Mouse (Mus musculus): ENCODE measurements around the gene Mrpl34.

- TF ChIP-seq CHD2 (IDR thresholded peaks at IDR 0.05; ENCODE audit: low read depth, low read length), result no peak
- TF ChIP-seq ZC3H11A (IDR thresholded peaks at IDR 0.05; ENCODE audit: borderline replicate concordance, low read depth, low read length), result no peak
- TF ChIP-seq MAFK (IDR thresholded peaks at IDR 0.05; ENCODE audit: insufficient read depth, low read depth, low read length), result no peak
These were observed 10.3 kb downstream of the Mrpl34 start for GRCm38 (mm10) chr8:71474785-71475701.

All from ES-E14 (cell line).